Mouse (Mus musculus): ENCODE measurements around the gene Ehmt2. TPM values are rescaled to one million over a fixed set of nuclear protein-coding genes. Genes with fewer than 3 reads are reported as not detected.
A peak's percentile ranks its signal among the peaks of the same experiment; 100 is the strongest.

Gene Ehmt2
- total RNA-seq (2014; rRNA removed) (309 and 317 TPM in 2 replicates), polyA plus RNA-seq (2015; fragmentation: Nextera tagmentation; extraction: Ambion mirVana) (57.4 and 57.6 TPM in 2 replicates)

- no peaks in the 10 kb centered on the region for H3K27me3 ChIP-seq (ENCODE audit: insufficient read depth, low read length)
- peak; percentile 48 for ATAC-seq
- peak within 1 kb of the TSS; percentile 88 for H3K4me3 ChIP-seq (ENCODE audit: low read length)
- DNase-seq (ENCODE audit: low spot score), result peak; percentile 93
- H3K9me3 ChIP-seq (ENCODE audit: low read length), result no peaks in the 10 kb centered on the region
- peak within 1 kb of the TSS; percentile 94 for H3K4me2 ChIP-seq (ENCODE audit: low read depth, low read length)
- no peak for TF ChIP-seq CTCF (IDR thresholded peaks at IDR 0.05; ENCODE audit: low read depth)
- peaks cover 14% of the 10 kb centered on the region; the same call in 1 of the 2 replicates for H3K36me3 ChIP-seq (ENCODE audit: insufficient read depth, low read length)
- peak within 1 kb of the TSS; percentile 93 for H3K9ac ChIP-seq (replicated peaks; ENCODE audit: low read length)
- 2% methylated on average over 30 of the region's 44 CpGs for WGBS
- peak within 1 kb of the TSS; percentile 92 for H3K27ac ChIP-seq
- H3K4me1 ChIP-seq (ENCODE audit: insufficient read depth, low read length), result peaks cover 15% of the 10 kb centered on the region; the same call in 1 of the 2 replicates
Observed at GRCm38 (mm10) chr17:34898160-34898586, at the start of gene Ehmt2, which contains the start of gene C2. Gene Ehmt2, plus strand, starts transcription at chr17:34898469. Gene C2, minus strand, starts transcription at chr17:34898265.

GRCm38 (mm10) chr17:34849722-34850516 lies 48.4 kb upstream of the Ehmt2 start, which contains the start of the genes Skiv2l and Nelfe:
Gene Skiv2l, minus strand, starts transcription at chr17:34850210.
Gene Nelfe, plus strand, starts transcription at chr17:34850391.
- no peak for TF ChIP-seq CTCF (IDR thresholded peaks at IDR 0.05; ENCODE audit: low read depth)
- H3K27me3 ChIP-seq (ENCODE audit: insufficient read depth, low read length), result no peaks in the 10 kb centered on the region
- H3K4me3 ChIP-seq (ENCODE audit: low read length), result peak within 1 kb of the TSS; percentile 92
- no peaks in the 10 kb centered on the region for H3K9me3 ChIP-seq (ENCODE audit: low read length)
- peak; percentile 99 for DNase-seq (ENCODE audit: low spot score)
- H3K4me2 ChIP-seq (ENCODE audit: low read depth, low read length), result peak within 1 kb of the TSS; percentile 88
- H3K9ac ChIP-seq (replicated peaks; ENCODE audit: low read length), result peak within 1 kb of the TSS; percentile 71
- peaks cover 13% of the 10 kb centered on the region; the same call in 1 of the 2 replicates for H3K4me1 ChIP-seq (ENCODE audit: insufficient read depth, low read length)
- H3K36me3 ChIP-seq (ENCODE audit: insufficient read depth, low read length), result peaks cover 45% of the 10 kb centered on the region
- 1% methylated on average over 64 of the region's 65 CpGs for WGBS
- ATAC-seq, result peak; percentile 98
- peak within 1 kb of the TSS; percentile 56; the same call in 1 of the 2 replicates for H3K27ac ChIP-seq

DNA sequence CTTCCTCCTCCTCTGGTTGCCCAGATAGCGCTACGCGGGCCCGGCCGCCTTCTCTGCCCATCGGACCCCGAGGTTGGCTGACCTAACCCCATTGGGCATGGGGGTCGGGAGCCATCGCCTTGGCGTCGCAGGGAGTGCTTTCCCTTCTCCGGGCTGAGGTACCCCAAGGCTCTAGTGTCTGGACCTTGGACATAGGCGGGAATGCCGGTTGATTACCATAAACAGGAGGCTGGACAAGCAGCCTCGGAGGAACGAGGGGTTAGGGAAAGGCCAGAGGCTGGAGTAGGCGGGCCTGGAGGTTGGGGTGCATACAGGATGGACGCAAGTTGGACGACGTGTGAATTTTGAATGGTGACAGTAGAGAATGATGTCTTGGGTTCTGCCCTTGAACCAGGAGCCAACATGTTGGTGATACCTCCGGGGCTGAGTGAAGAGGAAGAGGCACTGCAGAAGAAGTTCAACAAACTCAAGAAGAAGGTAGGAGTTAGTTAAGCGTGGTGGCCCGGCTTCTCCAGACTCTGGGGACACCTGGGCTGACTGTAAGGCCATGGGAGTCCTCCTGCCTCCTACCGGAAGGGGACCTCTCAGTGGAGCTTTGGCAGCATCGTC lies 47.6 kb upstream of the Ehmt2 start:
- Histone ChIP-seq H3K9ac (replicated peaks; ENCODE audit: low read length) (peak overlapping the region; percentile 71), H3K27me3 (ENCODE audit: insufficient read depth, low read length) (no peaks in the 10 kb centered on the region), H3K27ac (peak overlapping the region; percentile 56; the same call in 1 of the 2 replicates), H3K4me1 (ENCODE audit: insufficient read depth, low read length) (peaks cover 13% of the 10 kb centered on the region; the same call in 1 of the 2 replicates), H3K4me3 (ENCODE audit: low read length) (peak overlapping the region; percentile 92), H3K4me2 (ENCODE audit: low read depth, low read length) (peak overlapping the region; percentile 88), H3K9me3 (ENCODE audit: low read length) (no peaks in the 10 kb centered on the region), H3K36me3 (ENCODE audit: insufficient read depth, low read length) (peaks cover 47% of the 10 kb centered on the region)
- 2% methylated on average over 25 of the region's 25 CpGs for WGBS
- DNase-seq (ENCODE audit: low spot score), result no peak
- no peak for TF ChIP-seq CTCF (IDR thresholded peaks at IDR 0.05; ENCODE audit: low read depth)
- ATAC-seq, result no peak

- Histone ChIP-seq H3K36me3 (ENCODE audit: insufficient read depth, low read length) (peaks cover 39% of the 10 kb centered on the region), H3K27me3 (ENCODE audit: insufficient read depth, low read length) (no peaks in the 10 kb centered on the region)
- no peak for TF ChIP-seq CTCF (IDR thresholded peaks at IDR 0.05; ENCODE audit: low read depth)
Observed at GRCm38 (mm10) chr17:34853511-34853910, 44.8 kb upstream of the Ehmt2 start.

DNA sequence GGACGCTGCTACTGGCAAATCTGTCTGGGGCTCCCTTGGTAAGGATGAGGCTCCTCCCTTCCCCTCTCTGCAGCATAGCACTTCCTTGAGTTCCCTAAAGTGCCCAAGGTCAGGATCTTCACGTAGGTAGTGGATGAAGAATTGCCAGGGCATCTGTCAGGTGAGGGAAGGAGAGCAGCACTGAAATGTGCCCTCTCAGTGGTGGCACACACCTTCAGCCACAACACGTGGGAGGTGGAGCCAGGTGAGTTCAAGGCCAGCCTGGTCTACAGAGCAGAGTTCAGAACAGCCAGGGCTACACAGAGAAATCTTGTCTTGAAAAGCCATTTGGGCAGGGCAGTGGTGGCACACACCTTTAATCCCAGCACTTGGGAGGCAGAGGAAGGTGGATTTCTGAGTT lies 43.5 kb upstream of the Ehmt2 start:
- no peak for TF ChIP-seq CTCF (IDR thresholded peaks at IDR 0.05; ENCODE audit: low read depth)
- H3K27ac ChIP-seq, result no peak overlapping the region
- H3K4me3 ChIP-seq (ENCODE audit: low read length), result no peak overlapping the region
- peaks cover 9% of the 10 kb centered on the region; the same call in 1 of the 2 replicates for H3K4me1 ChIP-seq (ENCODE audit: insufficient read depth, low read length)
- H3K36me3 ChIP-seq (ENCODE audit: insufficient read depth, low read length), result peaks cover 39% of the 10 kb centered on the region
- no peak overlapping the region for H3K9ac ChIP-seq (replicated peaks; ENCODE audit: low read length)
- ATAC-seq (no peak), DNase-seq (ENCODE audit: low spot score) (no peak)
- WGBS, result 93% methylated on average over 3 of the region's 3 CpGs
- no peaks in the 10 kb centered on the region for H3K27me3 ChIP-seq (ENCODE audit: insufficient read depth, low read length)
- no peaks in the 10 kb centered on the region for H3K9me3 ChIP-seq (ENCODE audit: low read length)
- H3K4me2 ChIP-seq (ENCODE audit: low read depth, low read length), result no peak overlapping the region

More at GRCm38 (mm10) chr17:34853511-34853910, 44.8 kb upstream of the Ehmt2 start:
- Histone ChIP-seq H3K27ac (no peak overlapping the region), H3K4me2 (ENCODE audit: low read depth, low read length) (no peak overlapping the region), H3K9ac (replicated peaks; ENCODE audit: low read length) (no peak overlapping the region), H3K4me1 (ENCODE audit: insufficient read depth, low read length) (peaks cover 13% of the 10 kb centered on the region; the same call in 1 of the 2 replicates), H3K9me3 (ENCODE audit: low read length) (no peaks in the 10 kb centered on the region), H3K4me3 (ENCODE audit: low read length) (no peak overlapping the region)
- no peak for DNase-seq (ENCODE audit: low spot score)
- ATAC-seq, result no peak
- 83% methylated on average over 8 of the region's 8 CpGs for WGBS

DNA sequence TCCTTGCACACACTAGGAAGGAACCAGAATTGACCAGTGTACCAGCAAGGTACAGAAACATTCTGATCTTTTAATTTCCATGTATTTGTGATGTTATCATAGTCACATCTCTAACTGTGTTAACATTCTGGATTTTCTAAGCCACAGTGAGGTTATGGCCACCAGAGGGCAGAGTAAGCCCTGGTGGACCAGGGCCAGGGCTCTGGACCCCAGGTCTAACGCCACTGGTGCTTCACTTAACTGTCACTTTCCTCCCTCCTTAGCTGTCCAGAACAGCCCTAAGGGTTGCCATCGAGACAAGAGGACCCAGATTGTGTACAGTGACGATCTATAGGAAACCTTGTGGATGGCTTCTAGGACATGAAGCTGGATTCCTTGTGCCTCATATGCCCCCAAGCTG lies 42.4 kb upstream of the Ehmt2 start:
- Histone ChIP-seq H3K4me3 (ENCODE audit: low read length) (no peak overlapping the region), H3K4me1 (ENCODE audit: insufficient read depth, low read length) (peaks cover 6% of the 10 kb centered on the region; the same call in 1 of the 2 replicates), H3K4me2 (ENCODE audit: low read depth, low read length) (no peak overlapping the region), H3K36me3 (ENCODE audit: insufficient read depth, low read length) (peaks cover 39% of the 10 kb centered on the region), H3K27ac (no peak overlapping the region), H3K9ac (replicated peaks; ENCODE audit: low read length) (no peak overlapping the region), H3K27me3 (ENCODE audit: insufficient read depth, low read length) (no peaks in the 10 kb centered on the region), H3K9me3 (ENCODE audit: low read length) (no peaks in the 10 kb centered on the region)
- DNase-seq (ENCODE audit: low spot score) (peak; percentile 70), ATAC-seq (0 out of 2 replicates have a peak, but pooled peaks have one; percentile 16)
- 44% methylated on average over 3 of the region's 3 CpGs for WGBS
- peak; percentile 80 for TF ChIP-seq CTCF (IDR thresholded peaks at IDR 0.05; ENCODE audit: low read depth)
